Mouse (Mus musculus) adipocyte (in vitro differentiated cells): ENCODE results near the gene Gm44790.
"Not testable (repeated sequence)": the region's sequence is repeated elsewhere in the genome, so short reads cannot be mapped to it uniquely, and the experiment has no call there.

Experiments used
- DNase-seq: peaks from one replicate; pipeline ENCODE4 v3.0.0-alpha.2; 2016; ENCODE audit warnings: low spot score

The Gm44790 gene

GRCm38 (mm10) chr6:86474646-86475181 is 48.3 kb downstream of the Gm44790 start:
- DNase-seq = peak; percentile 29

- DNase-seq = peak; percentile 69
Measured at GRCm38 (mm10) chr6:86475462-86476167, 49.2 kb downstream of the Gm44790 start.

GRCm38 (mm10) chr6:86476931-86477330 is 50.5 kb downstream of the Gm44790 start:
- no peak for DNase-seq

- DNase-seq = peak; percentile 23
Measured at GRCm38 (mm10) chr6:86479311-86479710, 52.9 kb downstream of the Gm44790 start.

GRCm38 (mm10) chr6:86479816-86480188 is 53.3 kb downstream of the Gm44790 start:
- no peak for DNase-seq

GRCm38 (mm10) chr6:86480189-86480831 is 53.9 kb downstream of the Gm44790 start:
- DNase-seq = peak; percentile 94

- DNase-seq = no peak
Measured at GRCm38 (mm10) chr6:86481871-86482270, 55.4 kb downstream of the Gm44790 start.

- peak; percentile 32 for DNase-seq
Measured at GRCm38 (mm10) chr6:86485943-86486640, 59.6 kb downstream of the Gm44790 start.

GRCm38 (mm10) chr6:86487358-86488148 is 61.1 kb downstream of the Gm44790 start:
- DNase-seq = peak; percentile 90

- DNase-seq = no peak
Measured at GRCm38 (mm10) chr6:86488149-86488485, 61.7 kb downstream of the Gm44790 start.

GRCm38 (mm10) chr6:86489945-86490344 is 63.5 kb downstream of the Gm44790 start:
- no peak for DNase-seq

GRCm38 (mm10) chr6:86490413-86490812 is 64.0 kb downstream of the Gm44790 start:
- DNase-seq = not testable (repeated sequence)

GRCm38 (mm10) chr6:86493469-86494263 is 67.2 kb downstream of the Gm44790 start:
- no peak for DNase-seq

GRCm38 (mm10) chr6:86494767-86495166 is 68.3 kb downstream of the Gm44790 start:
- no peak for DNase-seq
